ENCODE assay signal across 11 mouse cellular contexts in the genomic region with DNA sequence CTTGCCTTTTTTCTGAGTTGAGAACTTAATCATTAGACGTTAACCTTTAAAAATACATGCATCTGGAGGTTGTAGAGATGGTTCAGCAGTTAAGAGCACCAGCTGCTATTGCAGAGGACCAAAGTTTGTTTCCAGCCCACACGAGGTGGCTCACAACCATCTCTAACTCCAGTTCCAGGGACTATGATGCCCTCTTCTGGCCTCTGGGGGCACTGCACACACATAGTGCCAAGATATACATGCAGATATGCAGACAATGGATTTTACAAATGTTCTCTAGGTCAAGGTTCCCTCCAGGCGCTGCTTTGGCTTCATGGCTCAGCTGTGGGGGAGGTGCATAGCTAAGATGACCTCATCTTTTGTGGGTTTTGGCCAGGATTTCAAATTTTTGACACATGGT.
DNase-seq lines count a peak whose midpoint lies in the region; ATAC-seq and TF ChIP-seq lines count a peak whose summit lies in the region.
"Had no signal": no experiment of that assay in that cellular context is flagged by ENCODE, and none has a peak within 500 bp of the region (broad histone marks: within the 10 kb centered on the region; RNA-seq: fewer than 3 reads in every experiment).

No protein-coding gene starts in this region.

- no peak overlapping the region for H3K9ac ChIP-seq in hindbrain, postnatal 0 days (replicated peaks; ENCODE audit: low read length)
- no peak overlapping the region for H3K9ac ChIP-seq in hindbrain, embryonic 16.5 days (ENCODE audit: low read depth, low read length)
- no peak overlapping the region for H3K9ac ChIP-seq in lung, postnatal 0 days (replicated peaks; ENCODE audit: low read depth)
- H3K9ac ChIP-seq in ES-E14 (ENCODE audit: insufficient read depth, low read depth, low read length, poor library complexity, severe bottlenecking): no peak overlapping the region

- peak; percentile 40; the same call in 1 of the 2 replicates for TF ChIP-seq CTCF in hindbrain, postnatal 0 days (IDR thresholded peaks at IDR 0.05; ENCODE audit: low read depth)
- peak; percentile 25 for TF ChIP-seq CTCF in lung, postnatal 0 days (IDR thresholded peaks at IDR 0.05)

- H3K9me3 ChIP-seq in hindbrain, postnatal 0 days (ENCODE audit: low read length): no peaks in the 10 kb centered on the region
- H3K9me3 ChIP-seq in hindbrain, embryonic 16.5 days (ENCODE audit: control insufficient read depth, low read length): no peaks in the 10 kb centered on the region
- H3K9me3 ChIP-seq in lung, postnatal 0 days (ENCODE audit: low read length): no peaks in the 10 kb centered on the region
- H3K9me3 ChIP-seq in ES-E14 (ENCODE audit: control insufficient read depth, insufficient read depth, low read depth, low read length): no peaks in the 10 kb centered on the region

- no peak overlapping the region for H3K27ac ChIP-seq in hindbrain, postnatal 0 days
- no peak overlapping the region for H3K27ac ChIP-seq in hindbrain, embryonic 16.5 days (ENCODE audit: low read depth, low read length)
- no peak overlapping the region for H3K27ac ChIP-seq in lung, postnatal 0 days (ENCODE audit: low read length)
- no peak overlapping the region for H3K27ac ChIP-seq in ES-E14 (ENCODE audit: insufficient read depth, low read depth, low read length, poor library complexity, severe bottlenecking)

- no peak overlapping the region for H3K4me2 ChIP-seq in hindbrain, postnatal 0 days (ENCODE audit: low read depth, low read length)
- no peak overlapping the region for H3K4me2 ChIP-seq in hindbrain, embryonic 16.5 days (ENCODE audit: low read length)
- no peak overlapping the region for H3K4me2 ChIP-seq in lung, postnatal 0 days (replicated peaks; ENCODE audit: low read depth, low read length)

- H3K4me1 ChIP-seq in hindbrain, postnatal 0 days (ENCODE audit: insufficient read depth, low read length): 0 out of 2 replicates have a peak, but pooled peaks cover 4% of the 10 kb centered on the region
- H3K4me1 ChIP-seq in hindbrain, embryonic 16.5 days (ENCODE audit: control insufficient read depth, insufficient read depth, low read depth, low read length): 0 out of 2 replicates have a peak, but pooled peaks cover 2% of the 10 kb centered on the region
- no peaks in the 10 kb centered on the region for H3K4me1 ChIP-seq in lung, postnatal 0 days (ENCODE audit: insufficient read depth, low read depth, low read length)
- H3K4me1 ChIP-seq in ES-E14 (ENCODE audit: control insufficient read depth in 2 of 2, insufficient read depth in 2 of 2, low read length in 2 of 2, poor library complexity in 1 of 2): no peaks in the 10 kb centered on the region

- no peak for TF ChIP-seq EP300 in lung, postnatal 0 days (IDR thresholded peaks at IDR 0.05)

- 88% methylated on average over 3 of the region's 3 CpGs for WGBS in hindbrain, postnatal 0 days
- 88% methylated on average over 3 of the region's 3 CpGs for WGBS in hindbrain, embryonic 16.5 days
- 76% methylated on average over 3 of the region's 3 CpGs for WGBS in lung, postnatal 0 days

- in situ Hi-C loops in ES-E14 (cut with MboI; ENCODE audit: low sequenced_read_pairs in 2 of 2, unreplicated experiment in 2 of 2): no loop called here

- DNase-seq in hindbrain, postnatal 0 days (ENCODE audit: low spot score): no peak
- DNase-seq in lung, postnatal 0 days (ENCODE audit: low spot score): no peak
- no peak for DNase-seq in lung, postnatal 10 days
- DNase-seq in ES-E14 (ENCODE audit: low read depth, low spot score): peak; percentile 31
- DNase-seq in induced T-regulatory cell, adult 2 months (ENCODE audit: low read depth): peak; percentile 9
- no peak for DNase-seq in left cerebral cortex, adult 8-10 months (ENCODE audit: low spot score in 2 of 2)
- DNase-seq: cerebellum, postnatal 25 days; heart, adult 11 months; heart, postnatal 14 days; kidney, adult 18-20 months had no signal

- no peak overlapping the region for H3K4me3 ChIP-seq in hindbrain, postnatal 0 days (ENCODE audit: low read length)
- no peak overlapping the region for H3K4me3 ChIP-seq in hindbrain, embryonic 16.5 days (ENCODE audit: low read length)
- no peak overlapping the region for H3K4me3 ChIP-seq in lung, postnatal 0 days (ENCODE audit: low read depth, low read length)
- no peak overlapping the region for H3K4me3 ChIP-seq in ES-E14 (ENCODE audit: insufficient read depth in 1 of 2, low read depth in 1 of 2, low read length in 2 of 2, poor library complexity in 1 of 2, severe bottlenecking in 1 of 2)

- no peaks in the 10 kb centered on the region for H3K27me3 ChIP-seq in hindbrain, postnatal 0 days (ENCODE audit: insufficient read depth, low read length)
- H3K27me3 ChIP-seq in hindbrain, embryonic 16.5 days (replicated peaks; ENCODE audit: control insufficient read depth, insufficient read depth, low read length): no peaks in the 10 kb centered on the region
- H3K27me3 ChIP-seq in lung, postnatal 0 days (replicated peaks; ENCODE audit: insufficient read depth, low read length): no peaks in the 10 kb centered on the region

- H3K36me3 ChIP-seq in hindbrain, postnatal 0 days (ENCODE audit: insufficient read depth, low read length): no peaks in the 10 kb centered on the region
- H3K36me3 ChIP-seq in hindbrain, embryonic 16.5 days (ENCODE audit: control insufficient read depth, insufficient read depth, low read length): no peaks in the 10 kb centered on the region
- H3K36me3 ChIP-seq in lung, postnatal 0 days (ENCODE audit: insufficient read depth, low read length): no peaks in the 10 kb centered on the region
- no peaks in the 10 kb centered on the region for H3K36me3 ChIP-seq in ES-E14 (ENCODE audit: control insufficient read depth, insufficient read depth, low read length, poor library complexity, severe bottlenecking)

- ATAC-seq in hindbrain, postnatal 0 days: no peak
- ATAC-seq in hindbrain, embryonic 16.5 days: no peak
- ATAC-seq in lung, postnatal 0 days: no peak

TF ChIP-seq in ES-E14, 5 proteins besides CTCF, POLR2A, EP300 and RAD21:
- TF ChIP-seq MAFK (IDR thresholded peaks at IDR 0.05; ENCODE audit: insufficient read depth, low read depth, low read length) (no peak), ZC3H11A (IDR thresholded peaks at IDR 0.05; ENCODE audit: borderline replicate concordance, low read depth, low read length) (peak; percentile 56; the same call in 1 of the 2 replicates)

Comparison
In these comparisons a context has a peak if more than half of its experiments do, and no peak if none do; other contexts are left out.
1. DNase-seq: peak in ES-E14 (single experiment) and induced T-regulatory cell, adult 2 months (single experiment); none in hindbrain, postnatal 0 days (single experiment), lung, postnatal 0 days (single experiment), lung, postnatal 10 days (single experiment) and left cerebral cortex, adult 8-10 months (0 of 2).